Mouse (Mus musculus) embryonic facial prominence, embryonic 11.5 days (tissue): ENCODE data around the gene Abcd2. TPM values are rescaled to one million over a fixed set of nuclear protein-coding genes. Genes with fewer than 3 reads are reported as not detected.

Experiments used
- ATAC-seq: fragments of 200-750 bp; cut with Nextera tagmentation; replicated peaks from 2 replicates; pipeline ENCODE4 v1.8.0; 2017; ENCODE audit warnings: low read depth; ENCODE audit not compliant: insufficient number of reproducible peaks, low FRiP score, low TSS enrichment
- DNase-seq: peaks from one replicate; pipeline ENCODE4 v3.0.0-alpha.2; 2015; ENCODE audit warnings: low spot score
- H3K27ac ChIP-seq: fragments of 300-500 bp; sonication (generic); replicated peaks from 2 replicates; pipeline ENCODE4 v1.5.1; 2014; ENCODE audit warnings: mild to moderate bottlenecking, low read depth, low read length, control low read depth
- H3K27me3 ChIP-seq: fragments of 300-500 bp; sonication (generic); 2 replicates; pipeline ENCODE4 v1.6.1; 2014; ENCODE audit warnings: mild to moderate bottlenecking, low read length, moderate library complexity, mixed read lengths; ENCODE audit not compliant: control insufficient read depth, insufficient read depth
- H3K36me3 ChIP-seq: fragments of 300-500 bp; sonication (generic); replicated peaks from 2 replicates; pipeline ENCODE4 v1.6.1; 2014; ENCODE audit warnings: low read depth, mild to moderate bottlenecking, low read length, moderate library complexity, mixed read lengths; ENCODE audit not compliant: control insufficient read depth, insufficient read depth
- H3K4me1 ChIP-seq: fragments of 300-500 bp; sonication (generic); 2 replicates; pipeline ENCODE4 v1.6.1; 2014; ENCODE audit warnings: low read length, mixed read lengths; ENCODE audit not compliant: control insufficient read depth, insufficient read depth
- H3K4me2 ChIP-seq: fragments of 300-500 bp; sonication (generic); 2 replicates; pipeline ENCODE4 v1.6.1; 2014; ENCODE audit warnings: low read depth, mild to moderate bottlenecking, control low read depth, low read length, moderate library complexity
- H3K4me3 ChIP-seq: fragments of 300-500 bp; sonication (generic); 2 replicates; pipeline ENCODE4 v1.5.1; 2014; ENCODE audit warnings: low read depth, low read length, control low read depth
- H3K9ac ChIP-seq: fragments of 300-500 bp; sonication (generic); replicated peaks from 2 replicates; pipeline ENCODE4 v1.6.1; 2014; ENCODE audit warnings: mild to moderate bottlenecking, control low read depth, low read length
- H3K9me3 ChIP-seq: fragments of 300-500 bp; sonication (generic); replicated peaks from 2 replicates; pipeline ENCODE4 v1.6.1; 2016; ENCODE audit warnings: mild to moderate bottlenecking, low read length, inconsistent platforms, mixed read lengths; ENCODE audit not compliant: control insufficient read depth
- WGBS: fragments of 180-500 bp; shearing (Covaris S2); extraction: QIAGEN DNeasy Blood & Tissue Kit; methylation state at CpG from one replicate; pipeline ENCODE4 v1.1.7; 2014; 5-methylcytosine and 5-hydroxymethylcytosine counted together
- polyA plus RNA-seq: library from polyadenylated mRNA; unstranded; fragments of >200 nt; fragmentation: Nextera tagmentation; extraction: Ambion mirVana; gene quantifications from 2 replicates; pipeline ENCODE4 v1.2.1, GENCODE M21; 2014

Abcd2 gene
- polyA plus RNA-seq = 9.2 and 10.1 TPM in 2 replicates

- Histone ChIP-seq H3K36me3 (no peaks in the 10 kb centered on the region), H3K4me1 (no peaks in the 10 kb centered on the region), H3K9ac (peak within 1 kb of the TSS; percentile 30), H3K4me2 (peak within 1 kb of the TSS; percentile 54), H3K9me3 (no peaks in the 10 kb centered on the region), H3K4me3 (peak within 1 kb of the TSS; percentile 36), H3K27ac (peak within 1 kb of the TSS; percentile 57; the same call in 1 of the 2 replicates), H3K27me3 (no peaks in the 10 kb centered on the region)
- peak; percentile 96 for ATAC-seq
- DNase-seq = peak; percentile 89
- under 1% methylated on average over 22 of the region's 22 CpGs for WGBS
Observed at GRCm38 (mm10) chr15:91191412-91192222, at the start of gene Abcd2. Gene Abcd2 (minus strand): TSS chr15:91191799.

GRCm38 (mm10) chr15:91240683-91241335, 49.2 kb upstream of the Abcd2 start:
- no peaks in the 10 kb centered on the region for H3K9me3 ChIP-seq
- WGBS = 86% methylated on average over 3 of the region's 3 CpGs
- no peak overlapping the region for H3K4me3 ChIP-seq
- no peaks in the 10 kb centered on the region for H3K36me3 ChIP-seq
- no peak overlapping the region for H3K27ac ChIP-seq
- H3K9ac ChIP-seq = no peak overlapping the region
- DNase-seq = no peak
- no peak overlapping the region for H3K4me2 ChIP-seq
- H3K27me3 ChIP-seq = no peaks in the 10 kb centered on the region
- ATAC-seq = no peak
- no peaks in the 10 kb centered on the region for H3K4me1 ChIP-seq

GRCm38 (mm10) chr15:91237294-91237693, 45.7 kb upstream of the Abcd2 start:
- WGBS = 78% methylated on average over 5 of the region's 5 CpGs

GRCm38 (mm10) chr15:91206518-91206917, 14.9 kb upstream of the Abcd2 start:
- H3K27me3 ChIP-seq = no peaks in the 10 kb centered on the region
- H3K9me3 ChIP-seq = no peaks in the 10 kb centered on the region
- 90% methylated on average over 5 of the region's 5 CpGs for WGBS
- H3K4me1 ChIP-seq = no peaks in the 10 kb centered on the region
- H3K36me3 ChIP-seq = no peaks in the 10 kb centered on the region
- H3K9ac ChIP-seq = no peak overlapping the region
- no peak overlapping the region for H3K4me2 ChIP-seq
- no peak overlapping the region for H3K27ac ChIP-seq
- DNase-seq (no peak), ATAC-seq (no peak)
- H3K4me3 ChIP-seq = no peak overlapping the region

More at GRCm38 (mm10) chr15:91237294-91237693, 45.7 kb upstream of the Abcd2 start:
- Histone ChIP-seq H3K4me1 (no peaks in the 10 kb centered on the region), H3K27ac (no peak overlapping the region), H3K36me3 (no peaks in the 10 kb centered on the region), H3K9me3 (no peaks in the 10 kb centered on the region), H3K4me3 (no peak overlapping the region), H3K4me2 (no peak overlapping the region), H3K9ac (no peak overlapping the region), H3K27me3 (no peaks in the 10 kb centered on the region)
- DNase-seq (no peak), ATAC-seq (no peak)

GRCm38 (mm10) chr15:91203521-91203920, 11.9 kb upstream of the Abcd2 start:
- no peaks in the 10 kb centered on the region for H3K9me3 ChIP-seq
- H3K36me3 ChIP-seq = no peaks in the 10 kb centered on the region
- WGBS = 89% methylated on average over 3 of the region's 3 CpGs
- H3K4me1 ChIP-seq = no peaks in the 10 kb centered on the region
- ATAC-seq = no peak
- no peak overlapping the region for H3K4me2 ChIP-seq
- no peak overlapping the region for H3K4me3 ChIP-seq
- H3K9ac ChIP-seq = no peak overlapping the region
- DNase-seq = no peak
- no peaks in the 10 kb centered on the region for H3K27me3 ChIP-seq
- no peak overlapping the region for H3K27ac ChIP-seq

- Histone ChIP-seq H3K9me3 (no peaks in the 10 kb centered on the region), H3K4me1 (no peaks in the 10 kb centered on the region), H3K27me3 (no peaks in the 10 kb centered on the region), H3K4me3 (no peak overlapping the region), H3K9ac (no peak overlapping the region), H3K27ac (no peak overlapping the region), H3K36me3 (no peaks in the 10 kb centered on the region), H3K4me2 (no peak overlapping the region)
- no peak for ATAC-seq
- DNase-seq = no peak
- 90% methylated on average over 1 of the region's 1 CpGs for WGBS
Observed at GRCm38 (mm10) chr15:91202486-91202885, 10.9 kb upstream of the Abcd2 start.

- Histone ChIP-seq H3K36me3 (no peaks in the 10 kb centered on the region), H3K4me2 (no peak overlapping the region), H3K9ac (no peak overlapping the region), H3K27ac (no peak overlapping the region), H3K4me1 (no peaks in the 10 kb centered on the region), H3K9me3 (no peaks in the 10 kb centered on the region), H3K4me3 (no peak overlapping the region), H3K27me3 (no peaks in the 10 kb centered on the region)
- no peak for ATAC-seq
- WGBS = 90% methylated on average over 1 of the region's 1 CpGs
- DNase-seq = no peak
Observed at GRCm38 (mm10) chr15:91200833-91201232, 9.2 kb upstream of the Abcd2 start.
